Mouse (Mus musculus) CH12.LX (cell line): ENCODE data around the gene Plac9a. TPM values are rescaled to one million over a fixed set of nuclear protein-coding genes. Genes with fewer than 3 reads are reported as not detected.
A peak's percentile ranks its signal among the peaks of the same experiment; 100 is the strongest.

Experiments
- DNase-seq: peaks from one replicate; pipeline ENCODE4 v3.0.0-alpha.2; 2013; ENCODE audit errors: extremely low read depth
- H3K27ac ChIP-seq: 2 replicates; pipeline ENCODE4 v1.5.1; 2012; ENCODE audit warnings: low read depth, mild to moderate bottlenecking, control low read depth, moderate library complexity; ENCODE audit not compliant: insufficient read depth
- H3K27me3 ChIP-seq: replicated peaks from 2 replicates; pipeline ENCODE3; 2012; ENCODE audit warnings: inconsistent platforms
- H3K36me3 ChIP-seq, 2 experiments: replicated peaks in 1 of 2; 2 replicates each; pipeline versions ENCODE3 to v1.6.1; 2012; ENCODE audit warnings: inconsistent platforms in 1 of 2, low read length in 1 of 2, mild to moderate bottlenecking in 1 of 2, mixed read lengths in 1 of 2, moderate library complexity in 1 of 2; ENCODE audit not compliant: control insufficient read depth in 1 of 2, insufficient read depth in 1 of 2
- H3K4me1 ChIP-seq, 2 experiments: 2 replicates each; pipeline ENCODE4 v1.6.1; 2012; ENCODE audit warnings: inconsistent platforms in 1 of 2, moderate library complexity in 1 of 2; ENCODE audit not compliant: insufficient read depth in 2 of 2, control insufficient read depth in 1 of 2
- H3K4me2 ChIP-seq: 2 replicates; pipeline ENCODE4 v1.6.1; 2012; ENCODE audit warnings: low read depth, mild to moderate bottlenecking, control low read depth; ENCODE audit not compliant: poor library complexity, insufficient read depth, severe bottlenecking
- H3K4me3 ChIP-seq, 3 experiments: fragments of 150-350 bp in 1 of 3; sonication (generic) in 1 of 3; replicated peaks in 1 of 3; 2 replicates each; pipeline versions ENCODE3 to v1.5.1; 2011 to 2012; ENCODE audit warnings: low read depth in 2 of 3, low read length in 2 of 3, mild to moderate bottlenecking in 2 of 3, moderate library complexity in 2 of 3, control low read depth in 1 of 3, improper control_type of control experiment in 1 of 3, inconsistent platforms in 1 of 3, mixed read lengths in 1 of 3; ENCODE audit not compliant: poor library complexity in 1 of 3
- H3K79me2 ChIP-seq: replicated peaks from 2 replicates; pipeline ENCODE4 v1.6.1; 2012; ENCODE audit warnings: mild to moderate bottlenecking, moderate library complexity; ENCODE audit not compliant: control insufficient read depth, poor library complexity, insufficient read depth, severe bottlenecking; ENCODE audit errors: extremely low read depth
- H3K9ac ChIP-seq: 2 replicates; pipeline ENCODE4 v1.6.1; 2012; ENCODE audit warnings: low read depth, mild to moderate bottlenecking, control low read depth, moderate library complexity; ENCODE audit not compliant: insufficient read depth
- H3K9me3 ChIP-seq: replicated peaks from 2 replicates; pipeline ENCODE3; 2012; ENCODE audit warnings: low read length, inconsistent platforms, mixed read lengths
- CHD1 ChIP-seq: IDR thresholded peaks from 2 replicates; pipeline ENCODE4 v1.6.1; 2012; ENCODE audit warnings: low read depth, low read length, improper control_type of control experiment, inconsistent platforms
- CHD2 ChIP-seq: IDR thresholded peaks from 2 replicates; pipeline ENCODE4 v1.6.1; 2011; ENCODE audit warnings: low read length, improper control_type of control experiment
- CTCF ChIP-seq, 2 experiments: IDR thresholded peaks in 1 of 2; conservative IDR thresholded peaks in 1 of 2; 2 replicates each; pipeline ENCODE4 v1.5.1; 2011 to 2012; ENCODE audit warnings: low read depth in 2 of 2, low read length in 2 of 2, improper control_type of control experiment in 1 of 2, inconsistent platforms in 1 of 2, mild to moderate bottlenecking in 1 of 2, moderate library complexity in 1 of 2
- EP300 ChIP-seq: IDR thresholded peaks from 2 replicates; pipeline ENCODE4 v1.6.1; 2011; ENCODE audit warnings: low read length, improper control_type of control experiment
- HCFC1 ChIP-seq: IDR thresholded peaks from 2 replicates; pipeline ENCODE4 v1.6.1; 2012; ENCODE audit warnings: low read depth, mild to moderate bottlenecking, inconsistent platforms, low read length, improper control_type of control experiment
- JUN ChIP-seq: IDR thresholded peaks from 2 replicates; pipeline ENCODE4 v1.6.1; 2011; ENCODE audit warnings: low read depth, mild to moderate bottlenecking, low read length, improper control_type of control experiment, moderate library complexity; ENCODE audit not compliant: insufficient read depth
- JUND ChIP-seq: conservative IDR thresholded peaks from 2 replicates; pipeline ENCODE4 v1.6.1; 2011; ENCODE audit warnings: low read depth, low read length, improper control_type of control experiment
- MAZ ChIP-seq: IDR thresholded peaks from 2 replicates; pipeline ENCODE4 v1.6.1; 2012; ENCODE audit warnings: low read depth, mild to moderate bottlenecking, inconsistent platforms, low read length, improper control_type of control experiment, moderate library complexity
- MEF2A ChIP-seq: IDR thresholded peaks from 2 replicates; pipeline ENCODE4 v1.6.1; 2014; ENCODE audit warnings: low read depth, mild to moderate bottlenecking, inconsistent platforms, low read length, improper control_type of control experiment, borderline replicate concordance
- MYC ChIP-seq: IDR thresholded peaks from 2 replicates; pipeline ENCODE4 v1.6.1; 2011; ENCODE audit warnings: low read depth, mild to moderate bottlenecking, improper control_type of control experiment, low read length
- NELFE ChIP-seq: IDR thresholded peaks from 2 replicates; pipeline ENCODE4 v1.6.1; 2011; ENCODE audit warnings: low read depth, low read length, improper control_type of control experiment
- POLR2A ChIP-seq: IDR thresholded peaks from 2 replicates; pipeline ENCODE4 v1.6.1; 2011; ENCODE audit warnings: low read depth, mild to moderate bottlenecking, improper control_type of control experiment, low read length
- POLR2AphosphoS2 ChIP-seq: IDR thresholded peaks from 2 replicates; pipeline ENCODE4 v1.6.1; 2011; ENCODE audit warnings: low read depth, low read length, improper control_type of control experiment
- RAD21 ChIP-seq: IDR thresholded peaks from 2 replicates; pipeline ENCODE4 v1.6.1; 2011; ENCODE audit warnings: low read depth, mild to moderate bottlenecking, low read length, improper control_type of control experiment, moderate library complexity
- RCOR1 ChIP-seq: conservative IDR thresholded peaks from 2 replicates; pipeline ENCODE4 v1.6.1; 2012; ENCODE audit warnings: low read depth, mild to moderate bottlenecking, inconsistent platforms, low read length, improper control_type of control experiment
- SIN3A ChIP-seq: IDR thresholded peaks from 2 replicates; pipeline ENCODE4 v1.6.1; 2012; ENCODE audit warnings: low read length, improper control_type of control experiment, inconsistent platforms
- SMC3 ChIP-seq: IDR thresholded peaks from 2 replicates; pipeline ENCODE4 v1.6.1; 2011; ENCODE audit warnings: low read depth, low read length, improper control_type of control experiment
- USF1 ChIP-seq: IDR thresholded peaks from 2 replicates; pipeline ENCODE4 v1.6.1; 2014; ENCODE audit warnings: low read depth, mild to moderate bottlenecking, inconsistent platforms, low read length, improper control_type of control experiment
- ZKSCAN1 ChIP-seq: IDR thresholded peaks from 2 replicates; pipeline ENCODE4 v1.6.1; 2012; ENCODE audit warnings: low read depth, inconsistent platforms, low read length, improper control_type of control experiment, borderline replicate concordance
- dilution Hi-C: fragments of 300-500 bp; cut with MboI; formaldehyde crosslinking; loops from 2 replicates; pipeline ENCODE4 v1.14.3; 2020; ENCODE audit warnings: low sequenced_read_pairs; ENCODE audit not compliant: extremely low pct_unique_long_range_greater_than_20kb, extremely low pct_ligation_motif_present
- in situ Hi-C: fragments of 300-500 bp; cut with MboI; formaldehyde crosslinking; loops from 3 replicates; pipeline ENCODE4 v1.14.3; 2019; ENCODE audit warnings: low sequenced_read_pairs, low pct_ligation_motif_present, low pct_unique_long_range_greater_than_20kb, mixed read lengths
- polyA plus RNA-seq: library from polyadenylated mRNA; unstranded; fragments of >175 nt; gene quantifications from 2 replicates; pipeline ENCODE4 v1.2.1, GENCODE M21; 2012; ENCODE audit warnings: low read depth; ENCODE audit not compliant: insufficient read length
- total RNA-seq, 2 experiments: library from RNA; depleted of rRNA; stranded (reverse); fragments of 300-350 nt in 1 of 2; fragments of >200 nt in 1 of 2; gene quantifications; 2 replicates each; pipeline ENCODE4 v1.2.3; 2012 to 2014

Plac9a gene
- total and polyA plus RNA-seq, 3 experiments, result not detected

DNA sequence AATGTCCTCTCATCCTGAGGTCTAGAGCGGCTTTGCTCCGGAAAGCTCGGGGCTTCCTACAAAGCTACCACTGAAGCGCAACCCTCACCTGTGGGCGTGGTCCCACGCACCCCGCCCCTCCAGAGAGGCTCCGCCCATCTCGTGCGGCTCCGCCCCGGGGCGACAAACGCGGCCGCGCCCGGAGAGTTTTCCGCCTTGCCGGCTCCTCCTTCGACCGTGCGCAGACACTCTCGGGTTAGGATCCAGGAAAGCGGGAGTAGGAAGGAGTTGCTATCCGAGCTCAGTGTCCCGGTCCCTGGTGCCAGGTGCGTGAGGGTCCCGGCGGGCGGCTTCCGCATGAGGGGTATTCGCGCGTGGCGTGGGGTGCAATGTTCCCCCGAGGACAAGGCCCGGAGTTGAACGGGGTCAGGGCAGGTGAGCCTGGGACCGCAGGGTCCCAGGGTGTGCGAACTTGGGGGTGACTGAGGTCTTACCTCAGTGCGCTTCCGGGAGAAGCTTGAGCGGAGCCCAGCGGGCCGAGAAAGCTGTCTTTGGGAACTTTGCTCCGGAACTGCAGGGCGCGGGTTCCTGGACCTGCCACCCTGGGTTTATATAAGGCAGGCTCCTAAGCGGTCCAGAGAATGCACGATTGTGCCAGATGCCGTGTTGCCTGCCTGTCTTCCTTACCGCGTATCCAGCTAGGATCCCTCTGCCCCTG lies 60.8 kb downstream of the Plac9a start, which contains the start of gene Anxa11 (continued):
- TF ChIP-seq SIN3A, result no peak; the same call in 1 of the 2 replicates
- TF ChIP-seq CTCF (conservative IDR thresholded peaks at IDR 0.05 in 1 of 2, IDR thresholded peaks at IDR 0.05 in 1 of 2; ENCODE audit: low read depth in 2 of 2, low read length in 2 of 2), result no peak
- no peak for TF ChIP-seq MYC
- peak; percentile 78 for TF ChIP-seq POLR2A
- no peak for TF ChIP-seq RCOR1
- no peak for TF ChIP-seq ZKSCAN1
- TF ChIP-seq SMC3, result no peak
- no peak for TF ChIP-seq MEF2A
- no peak for TF ChIP-seq JUND
- peak; percentile 74 for TF ChIP-seq NELFE

DNA sequence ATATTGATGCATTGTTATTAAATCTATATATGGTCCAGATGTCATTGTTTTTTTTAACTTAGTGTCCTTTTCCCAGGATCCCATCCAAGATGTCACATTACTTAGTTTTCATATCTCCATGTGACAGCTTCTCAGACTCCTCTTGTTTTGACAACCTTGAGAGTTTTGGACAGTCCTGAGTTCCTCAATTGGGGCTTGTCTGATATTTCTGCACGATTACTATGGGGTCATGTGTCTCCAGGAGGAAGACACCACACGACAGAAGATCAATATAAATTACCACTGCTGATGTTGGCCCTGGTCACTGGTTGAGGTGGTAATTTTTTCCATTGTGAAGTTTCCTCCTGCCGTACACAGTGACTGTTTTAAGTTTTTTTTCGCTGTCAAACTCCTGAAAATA lies 61.3 kb downstream of the Plac9a start:
- Histone ChIP-seq H3K4me3 (peak overlapping the region; percentile 82 to 94 (median 85)), H3K9me3 (no peaks in the 10 kb centered on the region), H3K4me1 (peaks cover 4 to 19% of the 10 kb centered on the region in 2 experiments), H3K9ac (no peak overlapping the region), H3K27ac (no peak overlapping the region), H3K79me2 (no peaks in the 10 kb centered on the region), H3K36me3 (peaks cover 0 to 9% of the 10 kb centered on the region in 2 experiments), H3K4me2 (peak overlapping the region; percentile 54; the same call in 1 of the 2 replicates), H3K27me3 (no peaks in the 10 kb centered on the region)
- DNase-seq, result no peak
- dilution Hi-C loops (no loop called here), in situ Hi-C loops (no loop called here)
- TF ChIP-seq CHD1 (no peak), MAZ (no peak), USF1 (no peak), SMC3 (no peak)

DNA sequence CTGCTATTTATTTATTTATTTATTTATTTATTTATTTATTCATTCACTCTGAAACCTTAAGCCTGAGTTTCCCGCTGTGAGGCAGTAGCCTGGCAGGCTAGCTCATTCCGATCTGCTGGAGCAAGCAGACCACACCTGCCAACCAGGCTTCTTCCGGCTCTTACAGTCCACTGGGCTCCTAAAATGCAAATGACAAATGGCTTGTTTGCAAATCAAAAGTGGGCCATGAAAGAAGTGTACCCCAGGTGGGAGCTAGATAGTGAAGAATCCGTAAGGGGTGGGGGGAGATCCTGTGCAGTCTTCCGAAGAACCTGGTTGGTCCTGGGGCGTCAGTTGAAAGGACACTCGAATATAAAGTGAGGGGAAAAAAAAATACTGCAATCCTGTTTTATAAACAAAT lies 61.9 kb downstream of the Plac9a start:
- Histone ChIP-seq H3K9me3 (no peaks in the 10 kb centered on the region), H3K36me3 (peaks cover 0 to 5% of the 10 kb centered on the region in 2 experiments), H3K4me1 (peaks cover 4 to 19% of the 10 kb centered on the region in 2 experiments), H3K27me3 (no peaks in the 10 kb centered on the region), H3K9ac (no peak overlapping the region), H3K4me2 (0 out of 2 replicates have a peak overlapping the region, but pooled peaks have one; percentile 37), H3K4me3 (no peak overlapping the region), H3K79me2 (no peaks in the 10 kb centered on the region), H3K27ac (no peak overlapping the region)
- DNase-seq, result no peak
- dilution Hi-C loops (no loop called here), in situ Hi-C loops (no loop called here)
- TF ChIP-seq RAD21 (no peak), POLR2AphosphoS2 (no peak), USF1 (no peak), EP300 (no peak), CHD2 (no peak), JUND (no peak), JUN (no peak), HCFC1 (no peak), CHD1 (no peak), MEF2A (no peak), POLR2A (no peak), MYC (no peak), RCOR1 (no peak)
